Mouse (Mus musculus) ovary, postnatal 10 days (tissue): ENCODE data around the gene Fam160a1.

Experiments
- DNase-seq: peaks from one replicate; pipeline ENCODE4 v3.0.0; 2022; ENCODE audit warnings: low spot score

Fam160a1 gene

GRCm38 (mm10) chr3:85827283-85827682 is 10.2 kb upstream of the Fam160a1 start:
- no peak for DNase-seq

DNA sequence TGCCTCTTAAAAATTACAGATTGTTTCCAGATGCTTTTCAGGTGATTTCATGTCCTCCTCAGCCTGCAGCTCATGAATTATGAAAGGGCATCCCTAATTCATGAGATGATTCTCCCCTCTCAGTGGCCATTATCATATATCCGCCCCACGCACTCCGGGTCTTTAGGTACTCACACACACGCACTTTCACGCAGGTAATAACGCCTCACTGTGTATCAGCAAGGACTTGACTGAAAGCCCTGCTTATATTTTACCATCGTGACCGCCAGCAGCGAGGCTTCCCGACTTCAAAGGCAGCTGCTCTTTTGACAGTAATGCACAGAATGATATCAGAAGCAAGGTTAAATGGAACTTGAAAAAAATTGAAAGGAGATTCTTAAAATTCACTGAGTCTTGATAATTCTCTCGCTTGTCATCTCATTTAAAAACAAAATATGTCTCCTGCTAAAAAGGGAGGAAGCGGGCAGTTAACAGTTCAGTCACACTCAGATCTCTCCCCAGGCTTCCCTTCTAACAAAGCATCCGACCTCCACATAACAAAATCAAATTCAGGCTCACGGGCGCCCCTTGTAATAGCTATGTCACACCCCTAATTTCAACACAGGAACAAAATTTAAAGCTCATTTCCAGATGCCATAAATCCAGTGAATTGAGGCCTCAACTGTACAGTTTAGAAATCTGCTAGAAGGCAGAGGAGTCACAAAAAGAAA is 3.9 kb upstream of the Fam160a1 start:
- no peak for DNase-seq

DNA sequence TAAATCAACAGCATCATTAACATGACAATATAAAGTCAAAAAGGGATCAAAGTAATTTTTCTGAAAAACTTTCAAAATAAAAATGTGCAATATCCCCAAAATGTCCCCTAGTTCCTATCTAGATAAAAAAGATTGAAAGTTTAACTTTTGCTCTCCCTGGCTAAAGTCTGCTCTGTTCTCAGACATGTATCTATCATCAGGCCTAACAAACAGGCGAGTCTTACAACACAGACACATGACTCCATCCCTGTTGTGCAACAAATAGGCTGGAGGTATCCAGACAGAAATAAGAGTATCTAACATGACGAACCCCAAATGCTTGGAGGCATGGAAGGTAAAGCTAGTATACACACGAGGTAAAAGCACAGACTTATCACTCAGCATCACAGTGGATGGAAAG is 2.2 kb upstream of the Fam160a1 start:
- no peak for DNase-seq

- no peak for DNase-seq
These were observed 2.9 kb downstream of the Fam160a1 start for GRCm38 (mm10) chr3:85814241-85814640.

GRCm38 (mm10) chr3:85813101-85814014 is 3.7 kb downstream of the Fam160a1 start:
- no peak for DNase-seq

DNA sequence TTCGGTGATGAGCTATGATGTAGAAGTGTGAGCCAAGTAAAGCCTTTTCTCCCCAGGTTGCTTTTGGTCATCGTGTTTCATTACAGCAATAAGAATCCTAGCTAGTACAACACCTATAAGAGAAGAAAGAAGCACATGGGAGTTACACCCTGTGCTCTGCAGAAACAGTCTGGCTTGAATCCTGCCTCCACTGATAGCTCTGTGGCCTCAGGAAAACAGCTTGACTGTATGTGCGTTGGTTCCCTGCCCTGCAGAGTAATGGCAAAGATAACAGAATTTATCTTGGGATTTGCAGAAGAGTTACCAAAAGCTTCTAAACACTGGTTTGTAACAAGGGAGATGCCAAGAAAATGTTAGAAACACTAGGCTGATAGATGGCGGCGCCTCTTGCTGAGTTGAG is 5.1 kb downstream of the Fam160a1 start:
- no peak for DNase-seq

GRCm38 (mm10) chr3:85793166-85793565 is 23.9 kb downstream of the Fam160a1 start:
- DNase-seq: no peak

GRCm38 (mm10) chr3:85789748-85790147 is 27.3 kb downstream of the Fam160a1 start:
- no peak for DNase-seq

GRCm38 (mm10) chr3:85786501-85786900 is 30.6 kb downstream of the Fam160a1 start:
- no peak for DNase-seq

DNA sequence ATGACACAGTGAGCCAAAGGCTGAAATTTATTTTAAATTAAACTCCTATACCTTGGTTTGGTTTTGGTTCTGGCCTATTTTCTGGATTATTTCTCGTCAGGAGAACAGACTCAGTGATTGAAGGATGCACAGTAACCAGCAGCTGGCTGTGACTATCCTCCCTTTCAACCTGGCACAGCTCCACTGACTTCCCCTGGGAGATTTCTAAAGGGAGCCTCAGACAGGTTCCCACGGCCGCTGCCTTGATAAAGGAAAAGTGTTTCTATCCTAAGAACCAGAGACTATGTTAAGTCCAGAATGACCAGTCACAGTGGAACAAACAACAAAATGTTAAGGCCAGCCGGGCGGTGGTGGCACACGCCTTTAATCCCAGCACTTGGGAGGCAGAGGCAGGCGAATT is 36.2 kb downstream of the Fam160a1 start:
- DNase-seq: no peak

- no peak for DNase-seq
These were observed 36.8 kb downstream of the Fam160a1 start for GRCm38 (mm10) chr3:85780332-85780731.

DNA sequence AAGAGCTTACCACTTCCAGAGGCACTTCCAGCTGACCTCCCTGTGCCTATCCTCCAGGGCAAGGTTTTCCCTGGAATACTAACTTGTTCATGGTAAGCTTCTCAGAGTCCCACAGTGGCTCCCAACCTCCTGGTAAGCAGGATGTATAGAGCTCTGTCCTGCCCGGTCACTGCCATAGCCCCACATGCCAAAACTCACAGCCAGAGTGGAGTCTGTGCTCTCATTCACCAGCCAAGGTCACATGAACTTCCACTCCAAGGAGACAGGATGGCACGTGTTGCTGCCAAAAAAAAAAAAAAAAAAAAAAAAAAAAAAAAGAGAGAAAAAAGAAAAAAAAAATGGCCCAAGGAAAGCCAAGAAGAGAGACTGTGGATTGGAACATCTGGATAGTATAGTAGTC is 39.2 kb downstream of the Fam160a1 start:
- DNase-seq: no peak

GRCm38 (mm10) chr3:85777356-85777755 is 39.7 kb downstream of the Fam160a1 start:
- no peak for DNase-seq

GRCm38 (mm10) chr3:85776707-85777106 is 40.4 kb downstream of the Fam160a1 start:
- no peak for DNase-seq

DNA sequence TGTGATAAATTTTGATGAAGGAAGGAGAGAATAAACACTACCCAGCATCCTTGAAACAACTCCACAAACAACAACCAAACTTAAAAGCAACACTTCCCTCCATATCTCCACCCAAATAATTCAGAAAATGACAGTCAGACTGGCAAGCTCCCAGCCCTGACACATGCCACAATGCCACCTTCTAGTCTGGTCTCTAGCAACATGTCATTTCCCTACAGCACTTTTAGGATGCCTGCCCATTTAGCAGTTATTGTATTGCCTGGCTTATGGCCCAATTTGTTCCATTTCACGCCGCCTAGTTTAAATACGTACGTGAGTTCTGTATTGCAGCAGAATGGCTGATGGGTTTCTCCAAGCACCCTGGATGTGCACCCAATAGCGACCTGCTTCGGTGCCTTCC is 41.0 kb downstream of the Fam160a1 start:
- no peak for DNase-seq

DNA sequence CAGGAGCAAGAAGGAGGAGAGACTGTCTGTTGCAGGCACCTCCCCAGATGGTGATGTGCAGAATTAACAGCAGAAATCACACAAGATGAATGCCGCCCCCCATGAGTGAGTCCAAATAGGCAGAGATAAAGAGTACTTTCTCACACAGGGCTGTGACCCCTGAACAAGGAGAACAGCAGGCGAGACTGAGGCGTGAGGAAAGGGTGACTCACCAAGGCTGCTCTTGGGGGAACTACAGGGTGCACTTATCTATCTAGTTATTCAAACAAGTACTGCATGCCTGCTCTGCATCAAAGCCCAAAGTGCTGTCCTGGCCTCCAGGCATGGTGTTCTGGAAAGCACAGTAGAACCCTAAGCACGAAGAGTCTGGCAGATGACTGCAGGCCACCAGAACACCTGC is 43.2 kb downstream of the Fam160a1 start:
- DNase-seq: no peak

- no peak for DNase-seq
These were observed 43.7 kb downstream of the Fam160a1 start for GRCm38 (mm10) chr3:85773425-85773824.

DNA sequence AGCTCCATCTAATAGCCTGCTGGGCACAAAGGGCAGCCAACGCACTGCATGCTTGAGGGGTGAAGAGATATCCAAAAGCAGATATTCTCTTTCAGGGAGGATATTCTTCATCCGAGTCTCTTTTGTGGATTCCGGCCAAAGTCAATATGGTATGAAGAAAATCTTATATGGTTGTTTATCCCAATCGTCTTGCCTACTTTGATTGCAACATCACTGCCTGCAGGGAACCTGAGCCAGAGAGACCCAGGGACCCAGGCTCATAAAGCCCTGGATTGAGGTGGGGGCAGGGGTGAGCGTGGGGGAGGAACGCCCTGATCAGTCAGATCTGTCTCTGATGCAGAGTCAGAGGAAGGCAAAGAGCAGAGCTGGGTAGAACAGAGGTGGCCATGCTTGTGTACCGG is 52.2 kb downstream of the Fam160a1 start:
- DNase-seq: no peak

DNA sequence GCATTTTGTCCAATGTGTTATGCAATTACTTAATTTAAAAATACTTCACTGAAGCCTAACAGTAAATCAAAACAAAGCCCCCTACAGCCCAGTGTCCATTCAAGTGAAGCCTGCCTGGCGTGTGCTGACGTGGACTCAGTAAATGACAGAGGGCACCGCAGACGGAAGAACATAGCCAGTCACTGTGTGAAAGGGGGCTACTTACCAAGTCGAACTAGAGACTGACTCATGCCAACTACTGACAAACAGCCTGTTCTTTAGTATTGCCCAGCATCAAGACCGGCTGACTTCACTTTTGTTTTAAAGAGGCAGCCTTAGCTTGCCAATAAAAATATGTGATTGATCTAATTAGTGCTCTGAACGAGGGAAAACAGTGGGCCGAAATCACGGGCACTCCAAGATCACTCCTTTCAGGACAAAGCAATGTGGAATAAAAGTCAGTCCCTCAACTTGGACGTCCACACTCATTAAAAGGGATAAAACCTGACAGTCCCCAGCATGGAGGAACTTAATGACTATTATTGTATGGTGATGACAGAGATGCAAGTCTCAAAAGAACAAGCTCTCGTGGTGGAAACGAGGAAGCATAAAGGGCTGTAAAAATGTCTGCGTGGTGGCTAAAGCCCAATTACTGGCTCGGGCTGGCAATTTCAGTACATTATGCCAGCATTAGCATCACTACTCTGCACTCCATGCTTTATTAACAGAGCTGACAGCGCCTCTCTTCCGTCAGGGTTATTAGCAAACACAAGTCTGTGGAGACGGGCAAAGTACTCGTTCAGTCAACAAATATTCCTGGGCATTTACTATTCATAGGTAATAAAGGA is 52.9 kb downstream of the Fam160a1 start:
- DNase-seq: no peak

DNA sequence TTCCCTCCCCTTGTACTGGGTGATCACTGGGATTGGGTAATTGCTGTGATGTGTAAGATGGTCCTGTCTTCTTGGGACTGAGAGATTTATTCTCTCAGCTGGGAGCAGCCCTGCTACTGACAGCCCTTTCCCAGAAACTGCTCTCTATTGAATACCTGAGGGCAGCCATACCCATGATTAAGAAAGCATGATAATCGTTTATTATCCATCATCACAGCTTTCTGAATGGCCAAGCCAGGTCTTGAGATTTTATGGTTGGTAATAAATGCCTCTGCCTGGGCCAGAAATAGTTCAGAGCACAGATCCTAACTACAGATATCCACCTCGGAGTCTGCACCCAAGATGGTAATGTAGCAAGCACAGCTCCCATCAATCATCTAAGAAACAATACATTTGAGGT is 59.1 kb downstream of the Fam160a1 start:
- DNase-seq: no peak

DNA sequence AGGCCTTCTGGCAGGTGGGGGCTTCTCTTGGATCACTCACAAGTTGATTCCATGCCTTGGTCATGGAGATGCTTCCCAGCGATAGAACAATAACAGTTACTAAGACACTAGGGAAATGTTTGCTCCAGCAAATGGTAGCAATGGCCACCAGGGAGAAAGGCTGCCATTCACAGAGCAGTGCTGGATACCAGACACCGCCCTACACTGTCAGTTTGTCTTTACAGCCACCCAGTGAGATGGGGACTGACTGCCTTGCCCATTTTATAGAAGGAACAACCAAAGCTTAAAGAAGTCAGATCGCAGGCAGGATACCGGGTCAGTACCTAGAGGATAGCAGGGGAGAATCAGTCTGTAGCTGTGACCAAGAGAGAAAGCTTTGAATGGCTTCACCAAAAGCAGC is 59.7 kb downstream of the Fam160a1 start:
- DNase-seq: no peak

GRCm38 (mm10) chr3:85749348-85749747 is 67.7 kb downstream of the Fam160a1 start:
- no peak for DNase-seq

DNA sequence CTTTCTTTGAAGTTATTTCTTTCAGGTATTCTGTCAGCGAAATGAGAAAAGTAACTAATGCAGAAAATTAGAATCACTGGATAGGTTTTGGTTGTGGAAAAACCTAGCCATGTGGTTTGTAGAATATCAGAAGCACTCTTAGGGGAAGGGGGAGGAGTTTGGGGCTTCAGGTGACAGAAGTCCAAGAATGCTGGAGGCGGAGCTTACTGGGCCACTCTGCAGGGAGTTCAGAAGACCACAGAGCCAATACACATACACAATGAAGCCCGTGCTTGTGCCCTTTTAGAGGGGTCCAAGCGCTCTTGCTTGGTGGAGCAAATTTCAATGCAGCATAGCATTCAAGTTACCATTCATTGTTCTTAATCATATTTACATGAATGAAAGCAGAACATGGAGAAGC is 68.2 kb downstream of the Fam160a1 start:
- no peak for DNase-seq
